ENCODE assay signal across 28 mouse cellular contexts in genomic region chr10:21224229-21224628, GRCm38 (mm10).
A peak's percentile ranks its signal among the peaks of the same experiment; 100 is the strongest.
DNase-seq lines count a peak whose midpoint lies in the region; ATAC-seq and TF ChIP-seq lines count a peak whose summit lies in the region.
"Had no signal": no experiment of that assay in that cellular context is flagged by ENCODE, and none has a peak within 500 bp of the region (broad histone marks: within the 10 kb centered on the region; RNA-seq: fewer than 3 reads in every experiment).

No protein-coding gene starts in this region.

- no peaks in the 10 kb centered on the region for H3K36me3 ChIP-seq in thymus, adult 2 months (ENCODE audit: control insufficient read depth, insufficient read depth, low read length)
- H3K36me3 ChIP-seq in midbrain, embryonic 14.5 days (ENCODE audit: control insufficient read depth, insufficient read depth, low read length) = no peaks in the 10 kb centered on the region
- H3K36me3 ChIP-seq: heart, embryonic 10.5 days; heart, embryonic 15.5 days; hindbrain, embryonic 10.5 days; midbrain, embryonic 13.5 days had no signal

- WGBS in thymus, adult 2 months = 46% methylated on average over 5 of the region's 5 CpGs
- WGBS in midbrain, embryonic 14.5 days = 94% methylated on average over 5 of the region's 5 CpGs

- H3K9ac ChIP-seq in midbrain, embryonic 14.5 days (replicated peaks; ENCODE audit: low read length) = no peak overlapping the region
- H3K9ac ChIP-seq: heart, embryonic 15.5 days; liver, embryonic 14.5 days; midbrain, embryonic 13.5 days had no signal

- DNase-seq in heart, adult 11 months = peak; percentile 51
- no peak for DNase-seq in heart, postnatal 36 days
- DNase-seq in thymus, adult 2 months = peak; percentile 25
- DNase-seq in thymus, adult 18-20 months = no peak
- peak; percentile 75 for DNase-seq in induced T-regulatory cell, adult 2 months (ENCODE audit: low read depth)
- DNase-seq in left cerebral cortex, postnatal 10 days (ENCODE audit: extremely low spot score in 1 of 2, low spot score in 2 of 2) = no peak
- DNase-seq in midbrain, embryonic 14.5 days = no peak
- DNase-seq: adrenal gland, adult 8-10 months; cerebellum, adult 2 months; cerebellum, postnatal 14 days; kidney, adult 9 months; kidney, postnatal 10 days; left cerebral cortex, postnatal 4 days; lung, adult 2 months; lung, postnatal 10 days; right cerebral cortex, postnatal 25 days had no signal

- ATAC-seq in CD4-positive, CD25-positive, alpha-beta regulatory T cell, adult 4 months = peak; percentile 68
- no peak for ATAC-seq in midbrain, embryonic 14.5 days (ENCODE audit: low FRiP score, low TSS enrichment)
- ATAC-seq: forebrain, embryonic 16.5 days; hindbrain, embryonic 16.5 days; intestine, embryonic 16.5 days; midbrain, embryonic 13.5 days had no signal

- TF ChIP-seq POLR2A in thymus, adult 2 months (IDR thresholded peaks at IDR 0.05; ENCODE audit: control insufficient read depth, extremely low read depth, insufficient read depth, low read length, poor library complexity) = no peak

- intact Hi-C loops in heart, postnatal 36 days (cut with DNase I) = no loop called here
- intact Hi-C loops in left cerebral cortex, postnatal 10 days (cut with DNase I) = no loop called here

- H3K9me3 ChIP-seq in midbrain, embryonic 14.5 days (ENCODE audit: control insufficient read depth, low read length) = no peaks in the 10 kb centered on the region
- H3K9me3 ChIP-seq: heart, embryonic 10.5 days; heart, embryonic 15.5 days had no signal

- H3K27ac ChIP-seq in thymus, adult 2 months (ENCODE audit: control insufficient read depth, insufficient read depth, low read length) = peak overlapping the region; percentile 98
- H3K27ac ChIP-seq in midbrain, embryonic 14.5 days (replicated peaks; ENCODE audit: low read depth, low read length) = no peak overlapping the region
- H3K27ac ChIP-seq: heart, embryonic 10.5 days; heart, embryonic 15.5 days; hindbrain, embryonic 10.5 days; liver, embryonic 14.5 days; macrophage; midbrain, embryonic 13.5 days; stomach, postnatal 0 days had no signal

- no peak for TF ChIP-seq CTCF in thymus, adult 2 months (IDR thresholded peaks at IDR 0.05; ENCODE audit: borderline replicate concordance, control insufficient read depth, extremely low read depth, insufficient read depth, low read length, poor library complexity)

- no peak overlapping the region for H3K4me2 ChIP-seq in midbrain, embryonic 14.5 days (ENCODE audit: low read length)
- H3K4me2 ChIP-seq: heart, embryonic 15.5 days; midbrain, embryonic 13.5 days had no signal

- no peak overlapping the region for H3K4me3 ChIP-seq in thymus, adult 2 months (ENCODE audit: control insufficient read depth, insufficient read depth, low read length)
- H3K4me3 ChIP-seq in midbrain, embryonic 14.5 days (replicated peaks; ENCODE audit: low read depth, low read length) = no peak overlapping the region
- H3K4me3 ChIP-seq: erythroblast, embryonic 14.5 days; heart, embryonic 10.5 days; heart, embryonic 15.5 days; hindbrain, embryonic 10.5 days; midbrain, embryonic 13.5 days had no signal

- no peaks in the 10 kb centered on the region for H3K27me3 ChIP-seq in thymus, adult 2 months (ENCODE audit: control insufficient read depth, insufficient read depth, low read length)
- H3K27me3 ChIP-seq in midbrain, embryonic 14.5 days (ENCODE audit: control insufficient read depth, insufficient read depth, low read length) = no peaks in the 10 kb centered on the region
- H3K27me3 ChIP-seq: heart, embryonic 15.5 days; midbrain, embryonic 13.5 days had no signal

- H3K4me1 ChIP-seq in thymus, adult 2 months (replicated peaks; ENCODE audit: control insufficient read depth, insufficient read depth, low read length) = peaks cover 33% of the 10 kb centered on the region
- H3K4me1 ChIP-seq in midbrain, embryonic 14.5 days (ENCODE audit: control insufficient read depth, insufficient read depth, low read length) = no peaks in the 10 kb centered on the region
- H3K4me1 ChIP-seq: heart, embryonic 10.5 days; heart, embryonic 15.5 days; hindbrain, embryonic 10.5 days; midbrain, embryonic 13.5 days had no signal

Comparison
In these comparisons a context has a peak if more than half of its experiments do, and no peak if none do; other contexts are left out.
1. DNase-seq: peak in heart, adult 11 months (single experiment), thymus, adult 2 months (single experiment) and induced T-regulatory cell, adult 2 months (single experiment); none in heart, postnatal 36 days (0 of 2), thymus, adult 18-20 months (0 of 2), left cerebral cortex, postnatal 10 days (0 of 2) and midbrain, embryonic 14.5 days (single experiment).